8 mouse cellular contexts compared by ENCODE assay signal in genomic region chr15:41325633-41326252, GRCm38 (mm10).
DNase-seq lines count a peak whose midpoint lies in the region; ATAC-seq and TF ChIP-seq lines count a peak whose summit lies in the region.

No protein-coding gene starts in this region.

- no peak for TF ChIP-seq EP300 in heart, postnatal 0 days (IDR thresholded peaks at IDR 0.05; ENCODE audit: low read depth)
- no peak for TF ChIP-seq EP300 in CH12.LX (IDR thresholded peaks at IDR 0.05; ENCODE audit: low read length)
- TF ChIP-seq EP300 in lung, postnatal 0 days (IDR thresholded peaks at IDR 0.05): no peak
- no peak for TF ChIP-seq EP300 in stomach, postnatal 0 days (optimal IDR thresholded peaks at IDR 0.05)

- TF ChIP-seq POLR2A in CH12.LX (IDR thresholded peaks at IDR 0.05; ENCODE audit: low read depth, low read length): no peak

- dilution Hi-C loops in CH12.LX (cut with MboI; ENCODE audit: extremely low pct_ligation_motif_present, extremely low pct_unique_long_range_greater_than_20kb, low sequenced_read_pairs): no loop called here

- DNase-seq in heart, postnatal 0 days (ENCODE audit: low spot score): peak; percentile 15
- no peak for DNase-seq in heart, adult 11 months
- peak; percentile 83 for DNase-seq in CH12.LX (ENCODE audit: extremely low read depth)
- peak; percentile 17 for DNase-seq in c-Kit-positive CD71-positive TER-119-positive erythroid progenitor cells, embryonic 14.5 days (ENCODE audit: low spot score)
- DNase-seq in kidney, postnatal 14 days: peak; percentile 62
- DNase-seq in lung, postnatal 0 days (ENCODE audit: low spot score): peak; percentile 80
- DNase-seq in stomach, postnatal 0 days (ENCODE audit: low spot score): peak; percentile 33

- H3K4me3 ChIP-seq in heart, postnatal 0 days (ENCODE audit: low read depth, low read length): no peak overlapping the region
- peak overlapping the region in 1 of 3 experiments; percentile 18 for H3K4me3 ChIP-seq in CH12.LX (replicated peaks in 1 of 3; ENCODE audit: low read depth in 2 of 3, low read length in 2 of 3, poor library complexity in 1 of 3)
- no peak overlapping the region for H3K4me3 ChIP-seq in forebrain, embryonic 13.5 days
- H3K4me3 ChIP-seq in lung, postnatal 0 days (ENCODE audit: low read depth, low read length): no peak overlapping the region
- H3K4me3 ChIP-seq in stomach, postnatal 0 days (ENCODE audit: low read depth, low read length): no peak overlapping the region

- in situ Hi-C loops in CH12.LX (cut with MboI; ENCODE audit: low pct_ligation_motif_present, low pct_unique_long_range_greater_than_20kb, low sequenced_read_pairs): no loop called here

- peak; percentile 74 for TF ChIP-seq RAD21 in CH12.LX (IDR thresholded peaks at IDR 0.05; ENCODE audit: low read depth, low read length)

- H3K36me3 ChIP-seq in heart, postnatal 0 days (replicated peaks; ENCODE audit: control insufficient read depth, insufficient read depth, low read length): no peaks in the 10 kb centered on the region
- H3K36me3 ChIP-seq in CH12.LX (replicated peaks in 1 of 2; ENCODE audit: control insufficient read depth in 1 of 2, insufficient read depth in 1 of 2, low read length in 1 of 2): no peaks in the 10 kb centered on the region
- no peaks in the 10 kb centered on the region for H3K36me3 ChIP-seq in forebrain, embryonic 13.5 days (ENCODE audit: poor library complexity, severe bottlenecking)
- H3K36me3 ChIP-seq in lung, postnatal 0 days (ENCODE audit: insufficient read depth, low read length): no peaks in the 10 kb centered on the region
- no peaks in the 10 kb centered on the region for H3K36me3 ChIP-seq in stomach, postnatal 0 days (ENCODE audit: control insufficient read depth, insufficient read depth, low read length)

- no peaks in the 10 kb centered on the region for H3K4me1 ChIP-seq in heart, postnatal 0 days (ENCODE audit: control insufficient read depth, insufficient read depth)
- peaks cover 3 to 17% of the 10 kb centered on the region in 2 experiments; a peak in 3 of 4 replicates for H3K4me1 ChIP-seq in CH12.LX (ENCODE audit: control insufficient read depth in 1 of 2, insufficient read depth in 2 of 2)
- H3K4me1 ChIP-seq in forebrain, embryonic 13.5 days: no peaks in the 10 kb centered on the region
- H3K4me1 ChIP-seq in lung, postnatal 0 days (ENCODE audit: insufficient read depth, low read depth, low read length): no peaks in the 10 kb centered on the region
- no peaks in the 10 kb centered on the region for H3K4me1 ChIP-seq in stomach, postnatal 0 days (replicated peaks; ENCODE audit: control insufficient read depth, insufficient read depth)

- no peak overlapping the region for H3K27ac ChIP-seq in heart, postnatal 0 days (ENCODE audit: low read depth)
- no peak overlapping the region for H3K27ac ChIP-seq in CH12.LX (ENCODE audit: insufficient read depth, low read depth)
- H3K27ac ChIP-seq in forebrain, embryonic 13.5 days: no peak overlapping the region
- no peak overlapping the region for H3K27ac ChIP-seq in lung, postnatal 0 days (ENCODE audit: low read length)
- H3K27ac ChIP-seq in stomach, postnatal 0 days (replicated peaks): no peak overlapping the region

- WGBS in heart, postnatal 0 days: 10% methylated on average over 7 of the region's 7 CpGs
- whole genome bisulfite sequencing in forebrain, embryonic 13.5 days: 28% methylated on average over 7 of the region's 7 CpGs
- 10% methylated on average over 7 of the region's 7 CpGs for WGBS in lung, postnatal 0 days
- WGBS in stomach, postnatal 0 days: 12% methylated on average over 7 of the region's 7 CpGs

- H3K79me2 ChIP-seq in CH12.LX (replicated peaks; ENCODE audit: control insufficient read depth, extremely low read depth, insufficient read depth, poor library complexity, severe bottlenecking): no peaks in the 10 kb centered on the region

- no peaks in the 10 kb centered on the region for H3K27me3 ChIP-seq in heart, postnatal 0 days (ENCODE audit: control insufficient read depth, insufficient read depth, low read length)
- H3K27me3 ChIP-seq in CH12.LX (replicated peaks): no peaks in the 10 kb centered on the region
- H3K27me3 ChIP-seq in forebrain, embryonic 13.5 days: no peaks in the 10 kb centered on the region
- H3K27me3 ChIP-seq in lung, postnatal 0 days (replicated peaks; ENCODE audit: insufficient read depth, low read length): no peaks in the 10 kb centered on the region
- H3K27me3 ChIP-seq in stomach, postnatal 0 days (ENCODE audit: control insufficient read depth, insufficient read depth, low read length): no peaks in the 10 kb centered on the region

- no peak for ATAC-seq in heart, postnatal 0 days (ENCODE audit: insufficient read depth, low read depth)
- ATAC-seq in forebrain, embryonic 13.5 days: peak; percentile 66
- no peak for ATAC-seq in lung, postnatal 0 days
- ATAC-seq in stomach, postnatal 0 days (ENCODE audit: low FRiP score, low TSS enrichment): no peak

- no peaks in the 10 kb centered on the region for H3K9me3 ChIP-seq in heart, postnatal 0 days (replicated peaks; ENCODE audit: control insufficient read depth, low read length)
- H3K9me3 ChIP-seq in CH12.LX (replicated peaks; ENCODE audit: low read length): no peaks in the 10 kb centered on the region
- H3K9me3 ChIP-seq in forebrain, embryonic 13.5 days (replicated peaks): no peaks in the 10 kb centered on the region
- H3K9me3 ChIP-seq in lung, postnatal 0 days (ENCODE audit: low read length): no peaks in the 10 kb centered on the region
- no peaks in the 10 kb centered on the region for H3K9me3 ChIP-seq in stomach, postnatal 0 days (ENCODE audit: control insufficient read depth, low read length)

- TF ChIP-seq CTCF in heart, postnatal 0 days (IDR thresholded peaks at IDR 0.05; ENCODE audit: low read depth): peak; percentile 69
- peak; percentile 42 to 81; a peak in 3 of 4 replicates for TF ChIP-seq CTCF in CH12.LX (conservative IDR thresholded peaks at IDR 0.05 in 1 of 2, IDR thresholded peaks at IDR 0.05 in 1 of 2; ENCODE audit: low read depth in 2 of 2, low read length in 2 of 2)
- TF ChIP-seq CTCF in lung, postnatal 0 days (IDR thresholded peaks at IDR 0.05): peak; percentile 77
- TF ChIP-seq CTCF in stomach, postnatal 0 days (IDR thresholded peaks at IDR 0.05; ENCODE audit: low read depth): peak; percentile 86

- no peak overlapping the region for H3K9ac ChIP-seq in heart, postnatal 0 days (replicated peaks; ENCODE audit: low read depth, low read length)
- H3K9ac ChIP-seq in CH12.LX (ENCODE audit: insufficient read depth, low read depth): no peak overlapping the region
- H3K9ac ChIP-seq in forebrain, embryonic 13.5 days: no peak overlapping the region
- H3K9ac ChIP-seq in lung, postnatal 0 days (replicated peaks; ENCODE audit: low read depth): no peak overlapping the region
- H3K9ac ChIP-seq in stomach, postnatal 0 days (ENCODE audit: low read length): no peak overlapping the region

- no peak overlapping the region for H3K4me2 ChIP-seq in heart, postnatal 0 days (ENCODE audit: low read depth, low read length)
- no peak overlapping the region; the same call in 1 of the 2 replicates for H3K4me2 ChIP-seq in CH12.LX (ENCODE audit: insufficient read depth, low read depth, poor library complexity, severe bottlenecking)
- no peak overlapping the region for H3K4me2 ChIP-seq in forebrain, embryonic 13.5 days
- H3K4me2 ChIP-seq in lung, postnatal 0 days (replicated peaks; ENCODE audit: low read depth, low read length): no peak overlapping the region
- H3K4me2 ChIP-seq in stomach, postnatal 0 days (replicated peaks; ENCODE audit: low read depth): no peak overlapping the region

TF ChIP-seq in CH12.LX, 34 proteins besides CTCF, POLR2A, EP300 and RAD21:
- TF ChIP-seq MXI1 (IDR thresholded peaks at IDR 0.05; ENCODE audit: low read depth, low read length) (no peak), SMC3 (IDR thresholded peaks at IDR 0.05; ENCODE audit: low read depth, low read length) (peak; percentile 70), ZC3H11A (IDR thresholded peaks at IDR 0.05; ENCODE audit: low read depth, low read length) (peak; percentile 22; the same call in 1 of the 2 replicates), CHD1 (IDR thresholded peaks at IDR 0.05; ENCODE audit: low read depth, low read length) (no peak), HCFC1 (IDR thresholded peaks at IDR 0.05; ENCODE audit: low read depth, low read length) (no peak), CHD2 (IDR thresholded peaks at IDR 0.05; ENCODE audit: low read length) (no peak), E2F4 (IDR thresholded peaks at IDR 0.05; ENCODE audit: insufficient replicate concordance, low read depth, low read length) (no peak), MAX (IDR thresholded peaks at IDR 0.05; ENCODE audit: low read length) (no peak), TBP (conservative IDR thresholded peaks at IDR 0.05; ENCODE audit: low read depth, low read length) (0 out of 2 replicates have a peak, but pooled peaks have one; percentile 41), NRF1 (IDR thresholded peaks at IDR 0.05; ENCODE audit: low read depth, low read length) (no peak)
TF ChIP-seq in CH12.LX: peak in this region for 3.
